Mouse (Mus musculus) heart, adult 2 months (tissue): ENCODE results near the gene Ankrd33b.

ENCODE experiments used
- CTCF ChIP-seq: fragments of 200-600 bp; IDR thresholded peaks from 2 replicates; pipeline ENCODE4 v1.8.1; 2022; ENCODE audit warnings: antibody characterized with exemption, mild to moderate bottlenecking, moderate library complexity
- POLR2A ChIP-seq: fragments of 200-500 bp; IDR thresholded peaks from 2 replicates; pipeline ENCODE4 v1.6.1; 2011; ENCODE audit warnings: mild to moderate bottlenecking, low read depth, low read length, control low read depth; ENCODE audit not compliant: insufficient read depth

DNA sequence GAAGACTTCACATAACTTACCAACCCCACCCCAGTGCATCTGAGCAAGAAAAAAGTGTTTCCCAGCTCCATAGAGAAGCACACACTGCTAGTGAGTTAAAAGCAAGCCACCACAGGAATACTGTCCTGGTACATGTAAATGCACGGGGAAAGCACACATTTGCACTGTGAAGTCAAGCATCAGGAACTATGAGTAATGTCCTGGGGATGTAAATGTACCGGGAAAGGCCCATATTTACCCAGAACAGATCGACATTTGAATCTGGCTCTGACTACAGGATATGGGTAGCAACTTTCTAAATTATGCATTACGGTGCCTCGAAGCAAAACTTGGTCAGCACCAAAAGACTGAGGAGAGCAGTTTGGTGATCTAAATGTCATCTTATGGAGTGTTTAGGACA is 18.5 kb downstream of the Ankrd33b start:
- no peak for TF ChIP-seq POLR2A
- TF ChIP-seq CTCF: no peak
